Mouse (Mus musculus): ENCODE measurements around the gene Haus4.

Gene Haus4

GRCm38 (mm10) chr14:54494234-54494633 lies 60.2 kb downstream of the Haus4 start:
- DNase-seq: peak; percentile 84 to 86

- DNase-seq: peak in 1 of 2 experiments; percentile 20
These were observed 61.2 kb downstream of the Haus4 start for GRCm38 (mm10) chr14:54493236-54493635.

DNA sequence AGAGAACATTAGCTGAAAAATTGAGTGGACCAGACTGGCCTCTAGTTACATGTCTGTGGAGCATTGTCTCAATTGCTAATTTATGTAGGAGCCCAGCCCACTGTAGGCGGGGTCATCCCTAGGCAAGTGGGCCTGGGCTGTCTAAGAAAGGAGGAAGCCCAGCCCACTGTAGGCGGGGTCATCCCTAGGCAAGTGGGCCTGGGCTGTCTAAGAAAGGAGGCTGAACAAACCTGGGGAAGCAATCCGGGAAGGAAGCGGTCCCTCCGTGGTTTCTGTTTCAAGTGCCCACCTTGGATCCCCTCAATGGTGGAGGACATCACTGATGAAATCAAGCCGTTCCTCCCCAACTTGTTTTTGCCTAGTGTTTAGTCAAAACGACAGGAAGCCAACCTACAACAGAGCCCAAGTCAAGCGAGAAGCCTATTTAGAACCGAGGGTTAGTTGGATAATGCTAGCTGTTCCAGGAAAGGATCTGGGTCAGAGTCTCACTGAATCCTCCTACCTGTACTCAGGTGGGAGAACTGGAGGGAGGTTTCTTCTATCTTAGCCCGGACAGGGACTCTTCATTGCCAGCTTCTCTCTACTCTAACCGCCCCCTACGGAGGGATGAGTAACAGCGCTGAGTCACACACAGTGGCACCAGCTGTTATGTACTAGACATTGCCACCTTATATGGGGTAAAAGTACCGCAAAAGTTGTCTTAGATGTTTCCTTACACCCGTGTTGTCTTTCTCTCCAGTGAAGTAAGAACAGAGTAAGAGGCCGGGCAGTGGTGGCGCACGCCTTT lies 61.9 kb downstream of the Haus4 start:
- DNase-seq: peak; percentile 29 to 35

All from B cell, adult 2 months (primary cell).